Mouse (Mus musculus): ENCODE results near the gene Gm7073.

GRCm38 (mm10) chrX:60570539-60570938, 31.5 kb upstream of the Gm7073 start:
- TF ChIP-seq POLR2A (IDR thresholded peaks at IDR 0.05; ENCODE audit: control insufficient read depth, extremely low read depth, insufficient read depth, low read length, poor library complexity) (no peak), CTCF (IDR thresholded peaks at IDR 0.05; ENCODE audit: borderline replicate concordance, control insufficient read depth, extremely low read depth, insufficient read depth, low read length, poor library complexity) (no peak)
